Mouse (Mus musculus) MEL (cell line): ENCODE results near the gene Btbd16. TPM values are rescaled to one million over a fixed set of nuclear protein-coding genes. Genes with fewer than 3 reads are reported as not detected.

Experiments used
- DNase-seq: peaks from one replicate; pipeline ENCODE4 v3.0.0; 2011; ENCODE audit warnings: low read depth, low spot score
- H3K27ac ChIP-seq: 2 replicates; pipeline ENCODE4 v1.5.1; 2012; ENCODE audit warnings: low read depth, mild to moderate bottlenecking, control low read depth, low read length, moderate library complexity; ENCODE audit not compliant: control insufficient read depth
- H3K27me3 ChIP-seq, 2 experiments: fragments of 150-350 bp in 1 of 2; sonication (generic) in 1 of 2; 2 replicates each; pipeline ENCODE4 v1.6.1; 2012; ENCODE audit warnings: low read length in 2 of 2, mild to moderate bottlenecking in 2 of 2, improper control_type of control experiment in 1 of 2, moderate library complexity in 1 of 2; ENCODE audit not compliant: insufficient read depth in 2 of 2, control insufficient read depth in 1 of 2
- H3K36me3 ChIP-seq, 2 experiments: 2 replicates each; pipeline ENCODE4 v1.6.1; 2012 to 2014; ENCODE audit warnings: low read length in 2 of 2, improper control_type of control experiment in 1 of 2, inconsistent platforms in 1 of 2, mild to moderate bottlenecking in 1 of 2; ENCODE audit not compliant: insufficient read depth in 2 of 2, control insufficient read depth in 1 of 2
- H3K4me1 ChIP-seq, 2 experiments: fragments of 150-350 bp in 1 of 2; sonication (generic) in 1 of 2; 2 replicates each; pipeline ENCODE4 v1.6.1; 2012; ENCODE audit warnings: low read length in 2 of 2, improper control_type of control experiment in 1 of 2, mild to moderate bottlenecking in 1 of 2; ENCODE audit not compliant: insufficient read depth in 2 of 2, control insufficient read depth in 1 of 2
- H3K4me3 ChIP-seq, 2 experiments: fragments of 150-350 bp in 1 of 2; sonication (generic) in 1 of 2; 2 replicates each; pipeline ENCODE4 v1.5.1; 2012; ENCODE audit warnings: low read depth in 2 of 2, low read length in 2 of 2, mild to moderate bottlenecking in 2 of 2, moderate library complexity in 2 of 2, control low read depth in 1 of 2, improper control_type of control experiment in 1 of 2; ENCODE audit not compliant: control insufficient read depth in 1 of 2, insufficient read depth in 1 of 2
- H3K79me2 ChIP-seq: 2 replicates; pipeline ENCODE4 v1.6.1; 2012; ENCODE audit warnings: mild to moderate bottlenecking, low read length, moderate library complexity; ENCODE audit not compliant: control insufficient read depth, poor library complexity, insufficient read depth
- H3K9ac ChIP-seq: 2 replicates; pipeline ENCODE4 v1.6.1; 2012; ENCODE audit warnings: low read depth, mild to moderate bottlenecking, control low read depth, low read length, moderate library complexity; ENCODE audit not compliant: control insufficient read depth, poor library complexity, severe bottlenecking
- H3K9me3 ChIP-seq: fragments of 150-350 bp; sonication (generic); replicated peaks from 2 replicates; pipeline ENCODE4 v1.6.1; 2012; ENCODE audit warnings: mild to moderate bottlenecking, low read length, improper control_type of control experiment, moderate library complexity; ENCODE audit not compliant: insufficient read depth
- BHLHE40 ChIP-seq: IDR thresholded peaks from 2 replicates; pipeline ENCODE4 v1.6.1; 2012; ENCODE audit warnings: low read depth, mild to moderate bottlenecking, inconsistent platforms, low read length, improper control_type of control experiment, borderline replicate concordance
- CHD1 ChIP-seq: IDR thresholded peaks from 2 replicates; pipeline ENCODE4 v1.6.1; 2012; ENCODE audit warnings: low read depth, mild to moderate bottlenecking, inconsistent platforms, low read length, improper control_type of control experiment
- CHD2 ChIP-seq: IDR thresholded peaks from 2 replicates; pipeline ENCODE4 v1.6.1; 2011; ENCODE audit warnings: low read length, improper control_type of control experiment
- CTCF ChIP-seq, 3 experiments: IDR thresholded peaks in 2 of 3; conservative IDR thresholded peaks in 1 of 3; 2 replicates each; pipeline ENCODE4 v1.5.1; 2011 to 2012; ENCODE audit warnings: low read length in 3 of 3, low read depth in 2 of 3, mild to moderate bottlenecking in 2 of 3, improper control_type of control experiment in 1 of 3, inconsistent platforms in 1 of 3, mixed read lengths in 1 of 3, moderate library complexity in 1 of 3; ENCODE audit not compliant: control insufficient read depth in 1 of 3, insufficient read depth in 1 of 3, poor library complexity in 1 of 3, severe bottlenecking in 1 of 3
- E2F4 ChIP-seq: IDR thresholded peaks from 2 replicates; pipeline ENCODE4 v1.6.1; 2011; ENCODE audit warnings: low read depth, low read length, improper control_type of control experiment, borderline replicate concordance
- EP300 ChIP-seq, 2 experiments: IDR thresholded peaks; 2 replicates each; pipeline ENCODE4 v1.6.1; 2011; ENCODE audit warnings: improper control_type of control experiment in 2 of 2, low read length in 2 of 2, low read depth in 1 of 2, mild to moderate bottlenecking in 1 of 2
- GATA1 ChIP-seq: IDR thresholded peaks from 2 replicates; pipeline ENCODE4 v1.6.1; 2011; ENCODE audit warnings: low read depth, low read length, improper control_type of control experiment
- JUND ChIP-seq: IDR thresholded peaks from 2 replicates; pipeline ENCODE4 v1.6.1; 2011; ENCODE audit warnings: low read depth, mild to moderate bottlenecking, improper control_type of control experiment, low read length
- KAT2A ChIP-seq: conservative IDR thresholded peaks from 2 replicates; pipeline ENCODE4 v1.6.1; 2012; ENCODE audit warnings: low read depth, low read length, improper control_type of control experiment, inconsistent platforms
- MAFK ChIP-seq: IDR thresholded peaks from 2 replicates; pipeline ENCODE4 v1.6.1; 2011; ENCODE audit warnings: low read depth, mild to moderate bottlenecking, low read length, improper control_type of control experiment, borderline replicate concordance
- MAZ ChIP-seq: IDR thresholded peaks from 2 replicates; pipeline ENCODE4 v1.6.1; 2012; ENCODE audit warnings: low read depth, mild to moderate bottlenecking, inconsistent platforms, low read length, improper control_type of control experiment
- MEF2A ChIP-seq: IDR thresholded peaks from 2 replicates; pipeline ENCODE4 v1.6.1; 2014; ENCODE audit warnings: low read depth, mild to moderate bottlenecking, inconsistent platforms, low read length, improper control_type of control experiment; ENCODE audit not compliant: poor library complexity, insufficient replicate concordance, severe bottlenecking; ENCODE audit errors: extremely low read depth
- MXI1 ChIP-seq: IDR thresholded peaks from 2 replicates; pipeline ENCODE4 v1.6.1; 2011; ENCODE audit warnings: mild to moderate bottlenecking, low read depth, low read length, improper control_type of control experiment
- MYC ChIP-seq: IDR thresholded peaks from 2 replicates; pipeline ENCODE4 v1.6.1; 2011; ENCODE audit warnings: low read depth, mild to moderate bottlenecking, low read length, improper control_type of control experiment, moderate library complexity
- NELFE ChIP-seq: IDR thresholded peaks from 2 replicates; pipeline ENCODE4 v1.6.1; 2011; ENCODE audit warnings: low read depth, low read length, improper control_type of control experiment
- NRF1 ChIP-seq: IDR thresholded peaks from 2 replicates; pipeline ENCODE4 v1.6.1; 2014; ENCODE audit warnings: low read depth, mild to moderate bottlenecking, inconsistent platforms, low read length, improper control_type of control experiment, moderate library complexity; ENCODE audit not compliant: poor library complexity, insufficient read depth, severe bottlenecking
- POLR2A ChIP-seq, 2 experiments: IDR thresholded peaks; 2 replicates each; pipeline ENCODE4 v1.6.1; 2011 to 2012; ENCODE audit warnings: low read length in 2 of 2, mild to moderate bottlenecking in 2 of 2, control low read depth in 1 of 2, improper control_type of control experiment in 1 of 2, low read depth in 1 of 2, moderate library complexity in 1 of 2; ENCODE audit not compliant: control insufficient read depth in 1 of 2, insufficient read depth in 1 of 2, poor library complexity in 1 of 2
- SIN3A ChIP-seq: IDR thresholded peaks from 2 replicates; pipeline ENCODE4 v1.6.1; 2012; ENCODE audit warnings: low read length, improper control_type of control experiment, inconsistent platforms
- SMC3 ChIP-seq: IDR thresholded peaks from 2 replicates; pipeline ENCODE4 v1.6.1; 2011; ENCODE audit warnings: low read depth, low read length, improper control_type of control experiment
- TAL1 ChIP-seq: IDR thresholded peaks from 2 replicates; pipeline ENCODE4 v1.6.1; 2012; ENCODE audit warnings: mild to moderate bottlenecking, inconsistent platforms, low read length, moderate library complexity, mixed read lengths
- USF1 ChIP-seq: IDR thresholded peaks from 2 replicates; pipeline ENCODE4 v1.6.1; 2014; ENCODE audit warnings: low read depth, mild to moderate bottlenecking, inconsistent platforms, low read length, improper control_type of control experiment, moderate library complexity
- ZKSCAN1 ChIP-seq: IDR thresholded peaks from 2 replicates; pipeline ENCODE4 v1.6.1; 2012; ENCODE audit warnings: low read depth, mild to moderate bottlenecking, inconsistent platforms, low read length, improper control_type of control experiment, moderate library complexity
- ZMIZ1 ChIP-seq: IDR thresholded peaks from 2 replicates; pipeline ENCODE4 v1.6.1; 2012; ENCODE audit warnings: low read depth, mild to moderate bottlenecking, inconsistent platforms, low read length, improper control_type of control experiment, moderate library complexity
- polyA plus RNA-seq, 2 experiments: library from polyadenylated mRNA; stranded (reverse) in 1 of 2; unstranded in 1 of 2; fragments of >175 nt in 1 of 2; fragments of >200 nt in 1 of 2; gene quantifications; 2 replicates each; pipeline versions ENCODE4 v1.2.1 to v1.2.4; 2012; ENCODE audit warnings: low replicate concordance in 2 of 2, low read depth in 1 of 2; ENCODE audit not compliant: insufficient read length in 2 of 2, insufficient read depth in 1 of 2, missing spikeins in 1 of 2
- total RNA-seq: library from RNA; depleted of rRNA; stranded (reverse); fragments of 300-350 nt; gene quantifications from 2 replicates; pipeline ENCODE4 v1.2.3, GENCODE M21; 2012

The Btbd16 gene
- total and polyA plus RNA-seq, 3 experiments, result 0.71 to 0.89 TPM; not detected in 1

- Histone ChIP-seq H3K4me3 (no peak overlapping the region), H3K79me2 (no peaks in the 10 kb centered on the region), H3K27me3 (no peaks in the 10 kb centered on the region), H3K27ac (no peak overlapping the region), H3K9ac (no peak overlapping the region), H3K36me3 (no peaks in the 10 kb centered on the region), H3K9me3 (no peaks in the 10 kb centered on the region), H3K4me1 (no peaks in the 10 kb centered on the region)
- no peak for DNase-seq
- TF ChIP-seq MYC, result no peak
- no peak for TF ChIP-seq GATA1
- TF ChIP-seq MAZ, result no peak
- no peak for TF ChIP-seq SIN3A
- TF ChIP-seq CTCF (IDR thresholded peaks at IDR 0.05 in 2 of 3, conservative IDR thresholded peaks at IDR 0.05 in 1 of 3; ENCODE audit: control insufficient read depth in 1 of 3, insufficient read depth in 1 of 3, low read depth in 2 of 3, low read length in 3 of 3, poor library complexity in 1 of 3, severe bottlenecking in 1 of 3), result peak; percentile 3 to 22 (median 5); a peak in 2 of 6 replicates
- no peak for TF ChIP-seq MEF2A
- TF ChIP-seq ZMIZ1, result no peak
- no peak for TF ChIP-seq POLR2A (IDR thresholded peaks at IDR 0.05; ENCODE audit: control insufficient read depth in 1 of 2, insufficient read depth in 1 of 2, low read depth in 1 of 2, low read length in 2 of 2, poor library complexity in 1 of 2)
- peak; percentile 20; the same call in 1 of the 2 replicates for TF ChIP-seq SMC3
- TF ChIP-seq CHD1, result no peak
- no peak for TF ChIP-seq ZKSCAN1
- TF ChIP-seq CHD2, result no peak
- TF ChIP-seq MXI1, result no peak
- no peak for TF ChIP-seq MAFK
- TF ChIP-seq TAL1, result no peak
Measured at GRCm38 (mm10) chr7:130796786-130797185, 22.9 kb downstream of the Btbd16 start.

DNA sequence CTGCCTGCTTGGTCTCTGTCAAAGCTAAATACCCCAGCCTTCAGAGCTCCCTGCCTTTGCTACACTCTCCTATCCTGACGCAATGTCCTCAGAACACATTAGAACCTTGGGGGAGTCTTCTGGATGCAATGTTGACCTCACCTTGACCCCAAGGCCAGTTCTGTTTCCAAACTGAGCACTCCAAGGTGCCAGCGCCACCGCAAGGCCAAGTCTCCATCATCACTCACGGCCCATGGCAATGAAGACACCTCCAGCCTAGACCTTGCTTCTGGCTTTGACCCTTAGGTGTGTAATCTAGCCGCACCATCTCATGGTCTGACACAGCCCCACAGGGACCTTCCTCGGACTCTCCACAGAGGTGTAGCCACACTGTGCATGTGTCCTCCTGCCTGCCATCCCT is 23.7 kb downstream of the Btbd16 start:
- Histone ChIP-seq H3K27me3 (no peaks in the 10 kb centered on the region), H3K9me3 (no peaks in the 10 kb centered on the region), H3K36me3 (no peaks in the 10 kb centered on the region), H3K4me1 (no peaks in the 10 kb centered on the region), H3K9ac (no peak overlapping the region), H3K79me2 (no peaks in the 10 kb centered on the region), H3K27ac (no peak overlapping the region), H3K4me3 (no peak overlapping the region)
- DNase-seq, result no peak
- TF ChIP-seq ZMIZ1 (no peak), BHLHE40 (no peak), MAZ (no peak), E2F4 (no peak), SMC3 (no peak), NRF1 (no peak), JUND (no peak), USF1 (no peak), MYC (no peak), EP300 (IDR thresholded peaks at IDR 0.05; ENCODE audit: low read depth in 1 of 2, low read length in 2 of 2) (no peak), NELFE (no peak), KAT2A (no peak)
